Mouse (Mus musculus): ENCODE measurements at regions not wholly inside any gene's neighbourhood (a gene's known extent, or its start where the extent isn't known, plus 50 kb on each side); places are given as distances from the start of the nearest gene placed in this dataset.

- Histone ChIP-seq H3K27ac (replicated peaks; ENCODE audit: low read depth, low read length) (no peak overlapping the region), H3K4me1 (ENCODE audit: control insufficient read depth, insufficient read depth, low read length) (no peaks in the 10 kb centered on the region), H3K36me3 (replicated peaks; ENCODE audit: control insufficient read depth, insufficient read depth, low read depth, low read length) (no peaks in the 10 kb centered on the region), H3K9ac (replicated peaks; ENCODE audit: low read length) (no peak overlapping the region), H3K4me3 (ENCODE audit: low read depth, low read length) (no peak overlapping the region), H3K4me2 (ENCODE audit: low read depth, low read length) (no peak overlapping the region), H3K27me3 (ENCODE audit: control insufficient read depth, insufficient read depth, low read length) (no peaks in the 10 kb centered on the region), H3K9me3 (replicated peaks; ENCODE audit: control insufficient read depth, low read length) (no peaks in the 10 kb centered on the region)
- WGBS: 76% methylated on average over 8 of the region's 8 CpGs
- ATAC-seq (replicated peaks; ENCODE audit: insufficient number of reproducible peaks, low FRiP score, low TSS enrichment, low read depth) (peak; percentile 52), DNase-seq (ENCODE audit: low spot score) (no peak)
Measured at GRCm38 (mm10) chr12:71601091-71601690, 229.7 kb upstream of the Daam1 start.

DNA sequence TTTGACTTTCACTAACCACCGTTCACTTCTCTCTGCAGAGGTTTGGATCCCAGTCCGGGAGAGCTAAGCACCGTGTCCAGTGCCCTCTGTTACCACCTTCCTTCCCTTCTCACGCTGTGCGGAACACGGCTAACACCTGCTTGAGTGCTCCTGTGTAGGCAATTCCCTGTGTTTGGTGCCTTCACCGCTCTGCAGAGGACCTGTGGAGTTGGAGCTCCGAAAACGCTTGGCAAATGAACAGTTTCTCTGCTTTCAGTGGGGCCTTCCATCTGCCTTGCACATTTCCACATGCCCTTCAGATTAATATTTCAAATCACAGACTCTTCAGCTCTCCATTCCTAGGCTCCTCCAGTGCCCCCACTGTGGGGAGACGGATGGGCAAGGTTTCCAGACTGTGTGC is 227.7 kb upstream of the Daam1 start:
- Histone ChIP-seq H3K27me3 (ENCODE audit: control insufficient read depth, insufficient read depth, low read length) (no peaks in the 10 kb centered on the region), H3K36me3 (replicated peaks; ENCODE audit: control insufficient read depth, insufficient read depth, low read depth, low read length) (no peaks in the 10 kb centered on the region), H3K9ac (replicated peaks; ENCODE audit: low read length) (no peak overlapping the region), H3K27ac (replicated peaks; ENCODE audit: low read depth, low read length) (no peak overlapping the region), H3K4me3 (ENCODE audit: low read depth, low read length) (no peak overlapping the region), H3K4me1 (ENCODE audit: control insufficient read depth, insufficient read depth, low read length) (no peaks in the 10 kb centered on the region), H3K4me2 (ENCODE audit: low read depth, low read length) (no peak overlapping the region), H3K9me3 (replicated peaks; ENCODE audit: control insufficient read depth, low read length) (no peaks in the 10 kb centered on the region)
- 88% methylated on average over 10 of the region's 10 CpGs for WGBS
- ATAC-seq (replicated peaks; ENCODE audit: insufficient number of reproducible peaks, low FRiP score, low TSS enrichment, low read depth): no peak
- DNase-seq (ENCODE audit: low spot score): no peak

- no peaks in the 10 kb centered on the region for H3K36me3 ChIP-seq (replicated peaks; ENCODE audit: control insufficient read depth, insufficient read depth, low read depth, low read length)
- H3K27ac ChIP-seq (replicated peaks; ENCODE audit: low read depth, low read length): no peak overlapping the region
- H3K9ac ChIP-seq (replicated peaks; ENCODE audit: low read length): no peak overlapping the region
- no peak overlapping the region for H3K4me3 ChIP-seq (ENCODE audit: low read depth, low read length)
- DNase-seq (ENCODE audit: low spot score) (no peak), ATAC-seq (replicated peaks; ENCODE audit: insufficient number of reproducible peaks, low FRiP score, low TSS enrichment, low read depth) (no peak)
- no peaks in the 10 kb centered on the region for H3K9me3 ChIP-seq (replicated peaks; ENCODE audit: control insufficient read depth, low read length)
- H3K4me1 ChIP-seq (ENCODE audit: control insufficient read depth, insufficient read depth, low read length): no peaks in the 10 kb centered on the region
- H3K27me3 ChIP-seq (ENCODE audit: control insufficient read depth, insufficient read depth, low read length): no peaks in the 10 kb centered on the region
- 89% methylated on average over 3 of the region's 3 CpGs for WGBS
- H3K4me2 ChIP-seq (ENCODE audit: low read depth, low read length): no peak overlapping the region
Measured at GRCm38 (mm10) chr12:71606366-71606765, 224.5 kb upstream of the Daam1 start.

DNA sequence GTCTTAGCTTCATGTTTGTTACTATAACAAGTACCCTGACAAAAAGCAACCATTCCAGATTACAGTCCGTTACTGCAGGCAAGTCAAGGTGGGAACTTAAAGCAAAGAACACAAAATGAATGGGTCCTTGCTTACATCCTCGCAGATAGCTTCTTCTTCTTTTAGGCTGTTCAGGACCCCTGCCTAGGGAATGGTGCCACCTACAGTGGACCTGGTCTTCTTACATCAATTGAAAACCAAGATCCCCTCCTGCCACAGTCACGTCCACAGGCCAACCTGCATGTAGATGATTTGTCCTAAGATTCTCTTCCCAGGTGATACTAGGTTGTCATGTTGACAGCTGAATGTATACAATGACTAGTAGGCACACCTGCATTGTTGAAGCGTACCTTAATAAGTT is 222.9 kb upstream of the Daam1 start:
- H3K9ac ChIP-seq (replicated peaks; ENCODE audit: low read length): no peak overlapping the region
- H3K4me1 ChIP-seq (ENCODE audit: control insufficient read depth, insufficient read depth, low read length): no peaks in the 10 kb centered on the region
- ATAC-seq (replicated peaks; ENCODE audit: insufficient number of reproducible peaks, low FRiP score, low TSS enrichment, low read depth): no peak
- WGBS: 89% methylated on average over 4 of the region's 4 CpGs
- no peak for DNase-seq (ENCODE audit: low spot score)
- H3K36me3 ChIP-seq (replicated peaks; ENCODE audit: control insufficient read depth, insufficient read depth, low read depth, low read length): no peaks in the 10 kb centered on the region
- no peaks in the 10 kb centered on the region for H3K27me3 ChIP-seq (ENCODE audit: control insufficient read depth, insufficient read depth, low read length)
- no peak overlapping the region for H3K4me2 ChIP-seq (ENCODE audit: low read depth, low read length)
- no peak overlapping the region for H3K4me3 ChIP-seq (ENCODE audit: low read depth, low read length)
- no peaks in the 10 kb centered on the region for H3K9me3 ChIP-seq (replicated peaks; ENCODE audit: control insufficient read depth, low read length)
- no peak overlapping the region for H3K27ac ChIP-seq (replicated peaks; ENCODE audit: low read depth, low read length)

- 44% methylated on average over 8 of the region's 8 CpGs for WGBS
- no peak for ATAC-seq (replicated peaks; ENCODE audit: insufficient number of reproducible peaks, low FRiP score, low TSS enrichment, low read depth)
- Histone ChIP-seq H3K27me3 (ENCODE audit: control insufficient read depth, insufficient read depth, low read length) (no peaks in the 10 kb centered on the region), H3K36me3 (replicated peaks; ENCODE audit: control insufficient read depth, insufficient read depth, low read depth, low read length) (no peaks in the 10 kb centered on the region), H3K4me3 (ENCODE audit: low read depth, low read length) (no peak overlapping the region), H3K9ac (replicated peaks; ENCODE audit: low read length) (no peak overlapping the region), H3K27ac (replicated peaks; ENCODE audit: low read depth, low read length) (no peak overlapping the region), H3K9me3 (replicated peaks; ENCODE audit: control insufficient read depth, low read length) (no peaks in the 10 kb centered on the region), H3K4me2 (ENCODE audit: low read depth, low read length) (no peak overlapping the region), H3K4me1 (ENCODE audit: control insufficient read depth, insufficient read depth, low read length) (no peaks in the 10 kb centered on the region)
- no peak for DNase-seq (ENCODE audit: low spot score)
Measured at GRCm38 (mm10) chr12:71613326-71613725, 217.6 kb upstream of the Daam1 start.

- ATAC-seq (replicated peaks; ENCODE audit: insufficient number of reproducible peaks, low FRiP score, low TSS enrichment, low read depth) (no peak), DNase-seq (ENCODE audit: low spot score) (no peak)
- H3K9me3 ChIP-seq (replicated peaks; ENCODE audit: control insufficient read depth, low read length): no peaks in the 10 kb centered on the region
- WGBS: 72% methylated on average over 2 of the region's 2 CpGs
- H3K4me1 ChIP-seq (ENCODE audit: control insufficient read depth, insufficient read depth, low read length): no peaks in the 10 kb centered on the region
- no peak overlapping the region for H3K27ac ChIP-seq (replicated peaks; ENCODE audit: low read depth, low read length)
- H3K4me3 ChIP-seq (ENCODE audit: low read depth, low read length): no peak overlapping the region
- H3K36me3 ChIP-seq (replicated peaks; ENCODE audit: control insufficient read depth, insufficient read depth, low read depth, low read length): no peaks in the 10 kb centered on the region
- no peaks in the 10 kb centered on the region for H3K27me3 ChIP-seq (ENCODE audit: control insufficient read depth, insufficient read depth, low read length)
- no peak overlapping the region for H3K4me2 ChIP-seq (ENCODE audit: low read depth, low read length)
- no peak overlapping the region for H3K9ac ChIP-seq (replicated peaks; ENCODE audit: low read length)
Measured at GRCm38 (mm10) chr12:71614945-71615344, 215.9 kb upstream of the Daam1 start.

- Histone ChIP-seq H3K4me3 (ENCODE audit: low read depth, low read length) (no peak overlapping the region), H3K4me1 (ENCODE audit: control insufficient read depth, insufficient read depth, low read length) (no peaks in the 10 kb centered on the region), H3K4me2 (ENCODE audit: low read depth, low read length) (no peak overlapping the region), H3K9me3 (replicated peaks; ENCODE audit: control insufficient read depth, low read length) (no peaks in the 10 kb centered on the region), H3K9ac (replicated peaks; ENCODE audit: low read length) (no peak overlapping the region), H3K36me3 (replicated peaks; ENCODE audit: control insufficient read depth, insufficient read depth, low read depth, low read length) (no peaks in the 10 kb centered on the region), H3K27ac (replicated peaks; ENCODE audit: low read depth, low read length) (no peak overlapping the region), H3K27me3 (ENCODE audit: control insufficient read depth, insufficient read depth, low read length) (no peaks in the 10 kb centered on the region)
- DNase-seq (ENCODE audit: low spot score) (no peak), ATAC-seq (replicated peaks; ENCODE audit: insufficient number of reproducible peaks, low FRiP score, low TSS enrichment, low read depth) (no peak)
- 40% methylated on average over 2 of the region's 2 CpGs for WGBS
Measured at GRCm38 (mm10) chr12:71615383-71615782, 215.5 kb upstream of the Daam1 start.

GRCm38 (mm10) chr12:71616121-71616520 is 214.8 kb upstream of the Daam1 start:
- no peaks in the 10 kb centered on the region for H3K36me3 ChIP-seq (replicated peaks; ENCODE audit: control insufficient read depth, insufficient read depth, low read depth, low read length)
- no peak overlapping the region for H3K4me2 ChIP-seq (ENCODE audit: low read depth, low read length)
- no peaks in the 10 kb centered on the region for H3K9me3 ChIP-seq (replicated peaks; ENCODE audit: control insufficient read depth, low read length)
- H3K4me3 ChIP-seq (ENCODE audit: low read depth, low read length): no peak overlapping the region
- no peaks in the 10 kb centered on the region for H3K27me3 ChIP-seq (ENCODE audit: control insufficient read depth, insufficient read depth, low read length)
- ATAC-seq (replicated peaks; ENCODE audit: insufficient number of reproducible peaks, low FRiP score, low TSS enrichment, low read depth): no peak
- H3K9ac ChIP-seq (replicated peaks; ENCODE audit: low read length): no peak overlapping the region
- H3K4me1 ChIP-seq (ENCODE audit: control insufficient read depth, insufficient read depth, low read length): no peaks in the 10 kb centered on the region
- no peak for DNase-seq (ENCODE audit: low spot score)
- 83% methylated on average over 4 of the region's 4 CpGs for WGBS
- H3K27ac ChIP-seq (replicated peaks; ENCODE audit: low read depth, low read length): no peak overlapping the region
